Mouse (Mus musculus): ENCODE measurements around the gene D130043K22Rik.

DNA sequence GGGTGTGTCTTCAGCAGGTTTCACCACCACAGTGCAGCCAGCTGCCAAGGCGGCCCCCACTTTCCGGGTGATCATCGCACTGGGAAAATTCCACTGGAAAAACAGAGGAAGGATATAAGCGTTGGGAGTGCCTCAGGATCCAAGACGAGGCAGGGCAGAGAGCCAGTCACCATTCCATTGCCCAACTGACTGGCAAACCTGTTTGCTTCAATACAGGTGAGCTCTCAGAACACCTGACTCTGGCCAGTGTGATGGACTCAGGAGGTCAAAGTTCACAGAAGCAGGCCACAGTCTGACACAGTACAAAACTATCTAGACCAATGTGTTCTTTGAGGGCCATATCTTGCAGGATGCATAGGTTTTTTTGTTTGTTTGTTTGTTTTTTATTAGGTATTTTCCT is 79.1 kb downstream of the D130043K22Rik start:
- TF ChIP-seq CTCF (IDR thresholded peaks at IDR 0.05; ENCODE audit: control insufficient read depth, insufficient read depth, low read length) (no peak), POLR2A (IDR thresholded peaks at IDR 0.05; ENCODE audit: borderline replicate concordance, control insufficient read depth, low read depth, low read length) (no peak)
